Mouse (Mus musculus): ENCODE measurements around the gene Zfp612.
"Not testable (repeated sequence)": the region's sequence is repeated elsewhere in the genome, so short reads cannot be mapped to it uniquely, and the experiment has no call there.

Zfp612 gene

DNA sequence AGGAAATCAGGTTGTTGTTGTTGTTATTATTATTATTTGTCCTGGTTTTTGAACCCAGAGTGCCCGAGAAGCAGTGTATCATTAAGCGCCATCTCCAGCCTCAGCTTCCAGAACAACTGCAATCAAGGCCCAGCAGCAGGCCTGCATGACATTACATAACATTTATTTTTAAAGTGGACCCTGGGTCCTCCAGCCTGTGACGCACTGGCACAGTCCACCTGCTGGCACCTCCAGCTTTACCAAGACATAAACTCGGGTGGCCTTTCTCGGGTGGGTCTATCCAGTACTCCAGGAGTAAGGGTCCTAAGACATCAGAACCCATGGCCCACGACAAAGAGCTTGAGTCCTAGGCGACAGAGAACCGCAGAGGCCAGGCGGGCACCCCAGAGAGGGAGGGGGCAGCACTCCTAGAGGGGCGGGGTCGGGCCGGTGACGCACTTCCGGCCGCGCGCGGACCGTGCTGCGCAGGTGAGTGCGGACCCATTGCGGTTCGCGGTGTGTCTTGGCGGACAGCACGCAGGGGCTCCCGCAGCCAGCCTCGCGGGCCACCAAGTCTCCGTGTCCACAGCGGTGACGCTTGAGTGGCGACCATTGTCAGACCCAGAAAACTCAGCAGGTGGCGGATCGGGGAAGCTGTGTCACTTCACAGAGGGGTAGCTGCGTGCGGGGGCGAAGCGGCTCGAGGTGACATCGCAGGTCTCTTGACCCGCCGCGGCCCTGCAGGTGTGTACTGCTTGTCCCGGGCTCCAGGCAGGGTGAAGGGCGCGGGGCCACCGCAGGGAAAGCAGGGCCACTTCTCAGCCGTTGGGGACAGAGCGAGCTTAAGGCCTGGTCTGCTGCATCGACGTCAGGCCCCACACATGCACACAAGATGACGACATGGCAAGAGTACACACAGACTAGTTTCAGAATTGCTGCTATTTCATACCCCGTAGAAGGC is at the start of gene Zfp612:
Gene Zfp612, plus strand, starts transcription at position 465 of the 940 bp plus-strand sequence.
- peak; percentile 38 for DNase-seq (ENCODE audit: low read depth, low spot score)

DNA sequence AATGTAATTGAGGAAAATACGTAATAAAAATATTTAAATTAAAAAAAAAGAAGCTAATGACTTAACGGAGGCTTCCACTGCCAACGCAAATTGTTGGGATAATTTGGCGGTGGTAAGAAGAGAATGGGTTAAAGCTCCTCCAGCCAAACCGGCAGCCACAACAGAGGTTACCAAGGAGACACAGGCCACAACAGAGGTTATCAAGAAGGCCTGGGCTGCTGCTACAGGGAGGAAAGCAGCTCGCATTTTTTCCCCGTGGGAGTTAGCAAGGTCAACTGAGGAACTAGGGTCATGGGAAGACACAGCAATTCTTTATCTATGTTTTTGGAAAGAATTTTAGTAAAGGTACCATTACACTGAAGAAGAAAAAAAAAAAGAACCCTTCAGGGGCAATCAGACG is 45.8 kb upstream of the Zfp612 start:
- DNase-seq (ENCODE audit: low read depth, low spot score) = not testable (repeated sequence)

DNA sequence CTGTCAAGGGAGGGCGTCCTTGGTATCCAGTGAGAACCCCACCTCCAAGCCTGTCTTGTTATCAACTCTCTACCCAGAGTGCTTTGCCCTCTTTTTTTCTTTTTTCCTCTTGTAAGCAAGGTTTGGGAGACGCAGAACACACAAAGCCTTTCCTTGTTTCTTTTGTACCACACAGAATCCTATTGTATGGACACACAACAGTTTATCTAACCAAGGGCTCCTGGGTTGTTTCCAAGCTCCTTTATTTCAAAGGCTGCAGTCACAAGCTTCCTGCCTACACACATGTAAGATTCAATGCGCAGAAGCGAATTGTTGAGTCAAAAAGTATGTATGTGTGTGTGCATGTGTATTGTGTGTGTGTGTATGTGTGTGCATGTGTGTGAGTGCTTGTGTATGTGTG is 45.2 kb upstream of the Zfp612 start:
- peak; percentile 71 for DNase-seq (ENCODE audit: low read depth, low spot score)

DNA sequence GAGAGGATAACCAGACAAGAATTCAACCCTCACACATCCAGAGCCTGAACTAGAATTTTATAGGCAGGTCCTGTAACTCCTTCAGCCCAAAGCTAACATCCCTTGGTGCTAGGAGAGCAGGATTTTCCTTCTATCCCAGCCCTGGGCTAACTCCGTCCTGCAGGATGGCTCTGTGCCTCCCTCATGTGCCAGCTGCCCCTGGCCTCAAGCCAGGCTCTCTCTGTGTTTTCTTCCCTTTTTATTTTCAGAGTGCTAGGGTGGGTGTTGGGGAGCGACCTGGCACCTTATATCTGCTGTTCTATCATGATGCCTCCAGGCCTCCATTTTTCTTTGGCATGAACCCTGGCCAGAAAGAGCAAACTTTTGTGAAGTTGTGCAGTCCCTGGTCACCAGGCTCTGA is 43.4 kb upstream of the Zfp612 start:
- DNase-seq (ENCODE audit: low read depth, low spot score) = no peak

DNA sequence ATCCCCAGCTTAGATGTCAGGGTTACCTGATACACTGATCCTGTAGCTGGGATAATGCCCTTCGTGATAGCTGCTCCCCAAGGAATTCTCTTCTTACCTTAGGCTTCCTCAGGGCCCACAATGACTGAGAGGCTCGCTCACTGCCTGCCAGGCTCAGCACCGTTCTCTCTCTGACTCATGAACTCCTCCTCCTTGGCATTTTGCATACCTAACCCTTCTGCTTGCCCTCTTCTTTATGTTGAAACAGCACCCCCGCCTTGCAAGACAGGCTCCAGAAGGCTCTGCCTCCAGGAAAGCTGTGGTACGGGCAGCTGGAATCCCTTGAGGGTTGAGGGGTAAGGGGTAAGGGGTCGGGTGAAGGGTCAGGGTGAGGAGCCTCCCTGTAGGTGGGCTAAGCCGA is 40.3 kb upstream of the Zfp612 start:
- no peak for DNase-seq (ENCODE audit: low read depth, low spot score)

DNA sequence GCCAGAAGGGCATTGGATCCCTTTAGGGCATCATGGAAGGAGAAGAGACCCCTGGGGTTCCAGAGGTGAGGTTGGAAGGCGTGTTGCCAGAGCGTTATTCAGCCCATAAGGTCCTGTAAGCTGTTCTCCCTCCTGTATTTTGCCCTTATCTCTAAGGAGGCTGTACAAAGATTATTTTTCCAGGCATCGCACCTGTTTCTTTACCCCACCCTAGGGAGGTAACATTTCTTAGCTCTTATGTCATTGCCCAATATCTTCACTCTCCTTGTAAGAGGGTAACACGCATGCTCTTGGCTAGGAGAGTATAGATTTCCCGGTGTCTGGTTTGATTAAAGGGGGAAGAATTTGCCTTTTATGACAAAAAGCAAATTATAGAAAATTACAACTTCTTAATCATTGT is 39.9 kb upstream of the Zfp612 start, which contains the start of gene Chst4:
Gene Chst4, minus strand, starts transcription at position 82 of the 400 bp plus-strand sequence.
- DNase-seq (ENCODE audit: low read depth, low spot score) = no peak

DNA sequence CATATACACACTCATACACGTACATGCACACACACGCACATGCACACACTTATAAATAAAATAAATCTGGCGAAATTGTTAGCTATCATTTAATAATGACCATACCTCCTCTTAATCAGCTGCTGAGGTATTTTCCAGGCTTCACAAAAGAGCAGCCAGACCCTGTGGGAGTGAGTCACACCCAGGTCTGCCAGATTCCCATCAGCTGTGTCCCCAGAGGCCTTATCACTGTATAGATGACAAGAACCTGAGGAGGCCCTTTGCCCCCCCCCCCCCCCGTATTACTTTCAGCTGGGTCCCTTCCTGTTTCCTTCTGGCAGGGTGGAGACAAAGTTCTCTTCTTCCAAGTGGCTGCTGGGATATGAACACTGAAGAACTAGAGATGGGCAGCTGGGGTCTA is 39.0 kb upstream of the Zfp612 start:
- DNase-seq (ENCODE audit: low read depth, low spot score) = no peak

DNA sequence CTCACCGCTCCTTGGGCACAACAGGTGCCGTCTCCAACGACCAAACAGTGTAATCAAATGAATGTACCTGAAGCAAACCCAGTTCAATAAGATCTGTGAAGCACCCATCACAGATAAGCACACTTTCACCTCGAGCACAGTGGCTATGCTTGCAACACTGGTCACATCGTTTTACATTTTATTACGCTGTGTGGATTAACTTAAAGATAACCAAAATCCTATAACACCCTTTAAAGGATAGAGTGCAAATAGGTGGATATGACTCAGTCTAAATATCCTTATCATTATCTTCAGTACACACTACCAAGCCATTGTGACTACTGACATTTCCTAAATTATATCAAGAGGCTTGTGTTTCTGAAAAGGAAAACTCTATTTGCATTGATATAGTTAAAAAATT is 28.3 kb upstream of the Zfp612 start:
- DNase-seq (ENCODE audit: low read depth, low spot score) = no peak

DNA sequence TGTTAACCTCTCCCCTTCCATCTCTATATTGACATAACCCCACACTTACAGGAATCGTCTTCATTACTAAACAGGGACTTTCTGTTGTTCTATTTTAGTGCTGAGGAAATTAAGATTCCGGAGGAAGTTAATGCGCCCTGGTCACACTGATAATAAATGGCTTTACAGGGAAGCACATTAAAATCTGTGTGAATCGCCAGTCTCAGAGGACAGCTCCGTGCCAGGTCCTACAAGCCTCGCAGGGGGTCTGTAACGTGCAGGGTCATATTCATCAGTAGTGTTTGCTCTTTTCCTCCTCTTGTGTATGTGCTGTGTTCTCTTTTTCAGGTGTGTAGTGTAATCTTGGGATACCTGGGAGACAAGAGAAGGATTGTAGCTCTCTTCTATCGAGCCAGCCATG is 21.3 kb upstream of the Zfp612 start:
- no peak for DNase-seq (ENCODE audit: low read depth, low spot score)

DNA sequence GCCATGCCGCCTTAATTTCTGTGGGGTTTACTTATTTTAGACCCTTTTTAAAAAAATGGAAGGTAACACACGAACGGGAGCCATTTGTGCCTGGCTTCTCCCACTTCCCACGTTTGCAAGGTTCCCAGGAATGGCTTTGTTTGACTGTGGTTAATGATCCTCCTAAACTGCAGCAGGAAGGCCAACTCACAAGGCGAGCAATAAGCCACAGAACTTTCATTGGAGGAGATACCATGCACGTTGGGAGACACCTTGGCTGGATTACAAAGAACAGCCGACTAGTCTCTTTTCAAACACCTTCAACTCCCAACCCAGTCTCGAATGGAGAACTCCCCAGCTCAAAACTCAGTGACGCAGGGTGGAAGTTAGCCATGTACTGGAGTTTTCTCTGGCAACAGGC is 15.4 kb upstream of the Zfp612 start:
- no peak for DNase-seq (ENCODE audit: low read depth, low spot score)

DNA sequence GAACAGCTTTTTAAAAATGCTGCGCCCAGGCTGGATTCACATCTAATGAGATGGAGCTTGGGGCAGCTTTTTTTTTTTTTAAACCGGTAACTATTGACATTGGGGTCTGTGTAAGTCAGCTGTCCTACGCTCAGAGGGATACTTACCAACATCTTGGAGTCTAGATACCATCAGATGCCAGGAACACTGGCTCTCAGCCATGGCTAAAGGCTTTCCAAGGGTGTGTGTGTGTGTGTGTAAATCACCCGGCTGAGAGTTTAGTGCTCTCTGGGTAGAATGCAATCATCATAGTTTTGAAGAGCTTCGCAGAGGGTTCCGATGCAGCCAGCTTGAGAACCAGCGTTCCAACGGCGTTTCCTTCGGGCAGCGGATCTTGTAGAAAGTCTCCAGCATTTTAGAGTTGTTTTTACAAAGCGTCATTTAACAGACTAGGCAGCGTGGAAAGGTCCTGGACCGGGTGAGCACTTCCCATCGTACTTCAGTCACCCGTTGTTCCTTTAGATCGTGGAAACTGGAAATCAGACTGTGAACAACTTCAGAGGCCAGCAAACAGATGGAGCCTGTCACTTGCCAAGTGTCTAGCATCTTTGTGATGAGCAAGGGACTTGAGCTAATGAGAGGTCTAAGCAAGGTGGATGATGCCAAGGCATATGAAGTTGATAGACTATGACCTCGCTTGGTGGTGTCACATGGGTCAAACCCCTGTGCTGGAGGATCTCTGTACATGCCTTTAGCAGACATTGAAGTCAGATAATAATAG is 14.8 kb upstream of the Zfp612 start:
- DNase-seq (ENCODE audit: low read depth, low spot score) = no peak

DNA sequence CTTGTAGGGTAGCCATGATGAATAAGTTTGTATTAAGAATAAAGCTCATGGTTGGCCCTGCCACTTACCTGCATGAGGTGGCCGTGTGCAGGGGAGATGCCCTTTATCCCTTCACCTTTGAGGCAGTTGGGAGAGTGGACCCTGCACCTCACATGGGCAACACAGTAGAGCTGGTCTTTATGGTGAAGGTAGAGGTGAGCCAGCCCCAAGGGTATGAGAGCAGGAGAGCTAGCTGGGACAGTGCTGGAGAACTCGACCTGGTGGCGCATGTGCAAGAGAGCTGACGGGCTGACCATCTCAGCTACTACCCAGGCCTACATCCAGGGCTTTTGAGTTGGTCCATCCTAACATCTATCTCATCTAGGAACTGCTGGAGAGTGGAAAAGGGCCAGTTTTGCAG is 13.9 kb upstream of the Zfp612 start:
- DNase-seq (ENCODE audit: low read depth, low spot score) = no peak

DNA sequence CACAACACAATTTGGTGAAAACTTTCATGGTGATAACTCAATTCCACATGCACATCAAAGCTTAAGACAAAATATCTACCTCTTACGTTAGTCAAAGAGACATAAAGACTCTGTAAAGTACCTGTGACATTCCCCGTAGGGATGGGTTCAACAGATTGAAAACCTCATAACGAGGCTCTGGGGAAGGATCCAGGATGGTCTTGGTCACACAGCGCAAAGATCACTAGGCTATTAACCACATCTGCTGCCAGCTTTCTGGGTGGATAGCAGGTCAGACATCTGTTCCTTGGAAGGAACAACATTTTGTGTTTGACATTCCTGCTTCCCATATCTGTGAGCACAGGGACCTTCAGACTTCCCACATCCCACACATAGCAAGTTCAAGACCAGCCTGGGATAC is 9.8 kb upstream of the Zfp612 start:
- no peak for DNase-seq (ENCODE audit: low read depth, low spot score)

DNA sequence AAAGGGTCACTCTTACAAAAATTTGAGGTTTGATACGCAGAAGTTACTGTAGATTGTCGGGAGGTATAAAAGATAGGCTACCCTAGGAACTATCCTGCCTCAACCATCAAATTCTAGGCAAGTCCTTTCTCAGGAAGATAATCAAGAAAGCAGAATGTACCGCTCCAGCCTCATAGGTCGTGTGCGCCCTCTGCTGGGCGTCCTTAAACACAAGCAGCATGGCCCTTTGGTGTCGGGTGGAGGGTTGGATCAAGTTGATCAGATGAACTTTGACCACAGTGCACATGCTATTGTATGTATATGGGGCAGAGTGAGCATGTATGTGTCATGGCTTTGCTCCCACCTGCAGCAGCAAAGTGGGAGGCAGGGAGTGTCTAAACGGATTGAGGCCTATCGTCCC is 7.9 kb upstream of the Zfp612 start:
- peak; percentile 44 for DNase-seq (ENCODE audit: low read depth, low spot score)

DNA sequence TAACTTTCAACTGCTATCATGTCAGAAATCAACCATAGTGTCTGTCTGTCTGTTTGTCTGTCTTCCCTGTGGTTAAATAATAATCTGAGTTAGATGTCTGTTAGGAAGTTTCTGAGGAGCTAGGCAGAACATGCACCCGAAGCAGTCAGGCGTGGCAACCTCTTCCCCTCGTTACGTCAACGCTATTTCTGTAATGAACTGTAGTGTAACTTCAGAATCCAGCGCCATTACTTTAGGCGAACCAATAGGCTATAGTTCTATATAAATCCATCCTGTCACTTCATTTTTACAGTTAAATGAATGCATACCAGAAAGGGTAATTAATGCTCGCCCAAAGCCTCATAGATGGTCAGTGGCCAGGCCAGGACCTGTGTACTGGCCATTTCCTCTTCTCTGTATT is 5.0 kb upstream of the Zfp612 start:
- DNase-seq (ENCODE audit: low read depth, low spot score) = no peak

DNA sequence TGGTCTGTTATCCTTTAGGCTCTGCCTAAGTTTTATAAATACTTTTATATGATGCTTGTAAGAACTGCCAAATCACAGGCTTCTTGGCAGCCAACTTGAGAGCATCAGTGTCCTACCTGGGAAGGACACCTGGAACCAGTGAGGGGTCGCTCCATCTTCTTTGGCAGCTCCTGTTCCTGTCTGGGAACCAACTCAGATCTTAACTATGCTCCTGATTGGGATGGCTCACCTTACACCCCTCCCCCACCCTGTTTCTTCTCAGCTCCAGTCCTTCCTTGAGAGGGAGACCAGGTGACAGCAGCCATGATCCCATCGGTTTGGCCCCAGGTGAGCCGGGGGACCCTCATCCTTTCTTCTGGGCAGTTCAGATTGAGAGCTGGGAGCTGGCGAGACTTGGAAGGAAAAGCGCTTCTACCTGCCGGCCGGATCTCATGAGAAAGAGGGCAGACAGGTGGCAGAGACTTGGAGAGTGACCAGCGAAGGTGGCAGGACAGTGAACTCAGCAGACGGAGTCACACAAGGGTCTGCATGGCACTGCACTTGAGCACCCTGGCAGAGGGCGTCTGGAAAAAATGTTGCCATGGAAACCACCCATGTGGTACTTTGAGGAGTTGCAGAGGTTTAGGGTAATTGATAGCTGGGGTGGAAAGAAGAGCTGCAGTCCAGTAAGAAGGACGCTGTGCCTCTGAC is 3.0 kb downstream of the Zfp612 start:
- DNase-seq (ENCODE audit: low read depth, low spot score) = no peak

DNA sequence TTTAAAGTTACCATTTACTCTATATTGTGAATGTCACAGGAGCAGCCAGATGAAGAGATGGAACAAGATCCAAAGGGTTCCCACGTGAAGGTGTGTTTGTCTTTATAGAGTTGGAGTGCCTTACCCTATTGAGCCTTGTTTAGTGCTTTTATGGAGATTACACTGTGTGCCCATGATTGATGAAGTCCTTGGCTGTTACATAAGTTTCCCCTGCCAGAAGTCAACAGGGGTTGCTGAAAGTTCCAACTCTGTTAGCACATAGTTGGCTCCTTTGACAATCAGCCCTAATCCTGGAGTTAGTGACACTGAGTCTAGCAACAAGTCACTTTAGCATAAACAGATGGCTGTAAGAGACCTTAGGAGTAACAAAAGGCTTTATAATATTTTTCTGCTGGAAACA is 12.3 kb downstream of the Zfp612 start:
- DNase-seq (ENCODE audit: low read depth, low spot score) = no peak

DNA sequence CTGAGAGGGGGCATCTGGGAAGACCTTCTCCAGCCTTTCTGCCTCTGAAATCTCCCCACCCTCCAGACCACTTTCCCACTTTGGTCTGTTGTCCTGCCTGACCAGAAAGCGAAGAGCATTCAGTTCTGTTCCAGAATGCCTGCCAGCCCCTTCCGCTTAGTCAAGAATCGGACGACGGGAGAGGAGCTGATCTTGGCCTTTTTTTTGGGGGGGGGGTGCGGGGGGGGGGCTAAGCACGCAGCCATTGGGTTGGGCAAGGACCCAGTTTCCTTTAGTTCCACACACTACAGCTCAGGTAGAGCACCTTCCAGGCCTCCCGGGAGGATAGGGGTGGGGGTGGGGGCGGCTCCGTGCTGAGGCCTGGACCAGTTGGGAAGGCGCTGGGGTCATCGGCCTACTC is 21.4 kb downstream of the Zfp612 start, which contains the start of gene Gm21964:
Gene Gm21964, plus strand, starts transcription at position 301 of the 400 bp plus-strand sequence.
- no peak for DNase-seq (ENCODE audit: low read depth, low spot score)

DNA sequence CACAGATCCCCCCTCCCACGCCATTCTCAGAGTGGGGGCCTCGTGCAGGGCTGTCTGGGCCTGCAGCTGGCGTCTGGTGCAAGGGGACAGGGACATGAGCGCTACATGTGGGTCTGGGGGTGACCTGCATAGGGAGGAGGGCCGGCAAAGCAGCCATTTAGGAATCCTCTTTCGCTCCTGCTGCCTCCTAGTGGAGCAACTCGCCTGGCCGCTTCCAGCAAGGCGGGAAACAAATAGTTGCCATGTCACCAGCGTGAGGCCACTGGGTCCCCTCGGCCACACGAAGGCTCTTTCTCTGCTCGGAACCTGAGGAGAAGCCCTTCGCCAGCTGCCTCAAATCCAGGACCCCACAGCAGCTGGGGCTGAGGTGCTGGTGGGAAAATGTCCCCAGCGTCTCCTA is 22.1 kb downstream of the Zfp612 start:
- DNase-seq (ENCODE audit: low read depth, low spot score) = no peak

DNA sequence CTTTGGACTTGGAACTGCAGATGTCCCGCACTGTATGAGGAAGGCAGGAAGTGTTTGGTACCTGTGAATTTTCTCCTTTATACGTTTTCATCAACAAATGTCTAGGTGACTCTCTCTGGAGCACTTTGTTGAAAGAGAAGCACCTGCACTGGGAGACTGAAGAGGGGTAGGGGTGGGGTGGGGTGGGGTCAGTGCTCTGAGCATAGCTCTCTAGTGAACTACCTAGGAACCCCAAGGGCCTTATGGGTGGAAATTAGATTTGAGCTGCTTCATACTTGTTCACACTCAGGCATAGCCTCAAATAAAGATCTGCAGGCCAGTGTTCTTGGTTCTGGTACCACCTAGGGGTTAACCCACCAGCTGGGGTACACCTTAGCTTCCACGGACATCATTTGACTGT is 23.1 kb downstream of the Zfp612 start, which contains the start of gene Gm17720:
Gene Gm17720, minus strand, starts transcription at position 101 of the 400 bp plus-strand sequence.
- DNase-seq (ENCODE audit: low read depth, low spot score) = no peak

DNA sequence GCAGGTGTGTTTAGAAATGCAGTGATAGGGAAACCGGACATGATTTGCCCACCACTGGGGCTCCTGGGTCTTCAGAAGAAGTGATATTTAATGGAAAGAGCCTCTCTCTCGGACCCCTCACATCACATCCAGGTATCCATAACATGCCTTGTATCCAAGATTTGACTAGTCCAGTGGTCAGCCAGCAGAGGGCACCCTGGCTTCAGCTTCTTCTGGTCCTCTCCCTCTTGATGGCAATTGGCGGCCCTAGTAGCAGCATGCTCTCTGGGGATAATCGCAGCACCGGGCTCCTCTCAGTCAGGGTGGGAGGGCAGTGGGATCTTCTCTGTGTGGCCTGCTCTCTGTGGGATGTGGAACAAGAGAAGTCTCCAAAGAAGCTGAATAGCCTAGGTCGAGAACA is 40.2 kb downstream of the Zfp612 start:
- peak; percentile 13 for DNase-seq (ENCODE audit: low read depth, low spot score)

DNA sequence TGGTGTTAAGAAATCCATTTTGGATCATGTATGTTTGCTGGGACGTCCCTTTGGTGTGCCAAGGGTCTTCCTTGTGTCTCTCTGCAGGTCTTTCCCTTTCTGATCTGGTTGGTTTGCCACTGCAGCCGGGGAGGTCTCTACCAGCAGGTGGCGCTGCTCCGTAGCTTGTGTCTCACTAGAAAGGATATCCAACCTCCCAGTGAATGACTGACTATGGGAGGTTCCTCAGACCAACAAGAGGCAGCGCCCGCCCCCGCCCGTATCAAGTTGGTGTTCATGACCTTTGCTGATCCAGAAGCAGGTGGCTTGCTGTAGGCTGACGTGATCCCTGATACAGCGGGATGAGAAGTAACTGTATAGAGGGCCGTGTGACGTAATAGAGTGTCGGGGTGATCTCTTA is 51.0 kb downstream of the Zfp612 start:
- DNase-seq (ENCODE audit: low read depth, low spot score) = peak; percentile 47

All from telencephalon, adult 2 months (tissue).